Comparison of ENCODE assay signal across 11 mouse cellular contexts in the genomic region with DNA sequence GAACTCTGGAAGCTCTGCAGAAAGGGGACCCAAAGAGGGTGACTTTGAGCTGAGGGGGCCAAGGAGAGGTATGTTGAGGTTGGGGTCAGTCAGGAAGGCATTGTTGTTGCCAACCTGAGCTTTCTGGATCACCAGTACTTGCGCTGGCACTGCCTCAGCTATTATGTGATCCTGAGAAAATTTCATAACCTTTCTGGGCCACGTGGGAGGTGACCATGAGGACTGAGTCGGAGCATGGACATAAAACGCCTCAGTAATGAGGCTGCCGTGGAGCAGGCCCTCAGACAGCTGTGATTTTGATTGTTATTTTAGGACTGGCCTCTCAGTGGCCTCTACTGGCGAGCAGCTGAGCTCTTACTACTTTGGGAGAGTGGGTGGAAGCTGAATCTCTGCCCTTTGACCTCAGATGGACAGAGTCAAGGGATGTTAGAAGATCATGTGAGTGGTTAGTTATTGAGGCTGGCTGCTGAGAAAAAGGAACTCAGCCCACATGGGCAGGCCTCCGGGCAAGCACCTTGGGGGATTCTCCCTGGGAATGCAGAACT.
A peak's percentile ranks its signal among the peaks of the same experiment; 100 is the strongest.
DNase-seq lines count a peak whose midpoint lies in the region; ATAC-seq lines count a peak whose summit lies in the region.
"Had no signal": no experiment of that assay in that cellular context is flagged by ENCODE, and none has a peak within 500 bp of the region (broad histone marks: within the 10 kb centered on the region; RNA-seq: fewer than 3 reads in every experiment).

No protein-coding gene starts in this region.

- H3K27ac ChIP-seq in hindbrain, embryonic 10.5 days: no peak overlapping the region
- no peak overlapping the region for H3K27ac ChIP-seq in hindbrain, embryonic 14.5 days
- H3K27ac ChIP-seq: limb, embryonic 15.5 days; stomach, embryonic 15.5 days had no signal

- H3K9me3 ChIP-seq in hindbrain, embryonic 10.5 days: no peaks in the 10 kb centered on the region
- H3K9me3 ChIP-seq in hindbrain, embryonic 14.5 days (ENCODE audit: control insufficient read depth, low read length): no peaks in the 10 kb centered on the region
- H3K9me3 ChIP-seq: limb, embryonic 15.5 days; stomach, embryonic 15.5 days had no signal

- H3K4me2 ChIP-seq in hindbrain, embryonic 14.5 days (replicated peaks): no peak overlapping the region
- H3K4me2 ChIP-seq: limb, embryonic 15.5 days; stomach, embryonic 15.5 days had no signal

- H3K9ac ChIP-seq in hindbrain, embryonic 14.5 days: no peak overlapping the region
- H3K9ac ChIP-seq: limb, embryonic 15.5 days; stomach, embryonic 15.5 days had no signal

- 54% methylated on average over 7 of the region's 7 CpGs for WGBS in hindbrain, embryonic 10.5 days
- 65% methylated on average over 7 of the region's 7 CpGs for WGBS in hindbrain, embryonic 14.5 days

- no peak overlapping the region for H3K4me3 ChIP-seq in hindbrain, embryonic 10.5 days
- H3K4me3 ChIP-seq in hindbrain, embryonic 14.5 days (replicated peaks; ENCODE audit: low read length): no peak overlapping the region
- H3K4me3 ChIP-seq: limb, embryonic 15.5 days; stomach, embryonic 15.5 days had no signal

- peak; percentile 50 for DNase-seq in adrenal gland, adult 2 months
- DNase-seq in adrenal gland, postnatal 25 days: no peak
- peak; percentile 35 for DNase-seq in hindbrain, embryonic 10.5 days (ENCODE audit: low spot score)
- DNase-seq in hindbrain, embryonic 14.5 days (ENCODE audit: low spot score): no peak
- peak; percentile 43 to 49 for DNase-seq in kidney, adult 8-10 months
- peak; percentile 63 for DNase-seq in lung, postnatal 25 days (ENCODE audit: low spot score)
- no peak for DNase-seq in cerebellum, adult 9-10 months
- DNase-seq: thymus, postnatal 25 days had no signal

- no peak for ATAC-seq in hindbrain, embryonic 14.5 days (ENCODE audit: low FRiP score)
- ATAC-seq in megakaryocyte-erythroid progenitor cell, adult 5-6 weeks (replicated peaks; ENCODE audit: low FRiP score, low TSS enrichment, poor library complexity, severe bottlenecking): no peak

- H3K27me3 ChIP-seq in hindbrain, embryonic 10.5 days (ENCODE audit: insufficient read depth, poor library complexity, severe bottlenecking): no peaks in the 10 kb centered on the region
- no peaks in the 10 kb centered on the region for H3K27me3 ChIP-seq in hindbrain, embryonic 14.5 days (ENCODE audit: control insufficient read depth, insufficient read depth, low read length)
- H3K27me3 ChIP-seq: limb, embryonic 15.5 days; stomach, embryonic 15.5 days had no signal

- peaks cover 33% of the 10 kb centered on the region for H3K4me1 ChIP-seq in hindbrain, embryonic 10.5 days (replicated peaks)
- no peaks in the 10 kb centered on the region for H3K4me1 ChIP-seq in hindbrain, embryonic 14.5 days (replicated peaks; ENCODE audit: control insufficient read depth, insufficient read depth, low read length)
- H3K4me1 ChIP-seq: limb, embryonic 15.5 days; stomach, embryonic 15.5 days had no signal

- H3K36me3 ChIP-seq in hindbrain, embryonic 10.5 days: no peaks in the 10 kb centered on the region
- H3K36me3 ChIP-seq in hindbrain, embryonic 14.5 days (replicated peaks; ENCODE audit: control insufficient read depth, insufficient read depth): no peaks in the 10 kb centered on the region
- H3K36me3 ChIP-seq: limb, embryonic 15.5 days; stomach, embryonic 15.5 days had no signal

Comparison
In these comparisons a context has a peak if more than half of its experiments do, and no peak if none do; other contexts are left out.
1. DNase-seq: peak in adrenal gland, adult 2 months (single experiment), hindbrain, embryonic 10.5 days (single experiment), kidney, adult 8-10 months (2 of 2) and lung, postnatal 25 days (single experiment); none in adrenal gland, postnatal 25 days (single experiment), hindbrain, embryonic 14.5 days (single experiment) and cerebellum, adult 9-10 months (single experiment).